Mouse (Mus musculus) hindbrain, embryonic 11.5 days (tissue): ENCODE measurements at regions not wholly inside any gene's neighbourhood (a gene's known extent, or its start where the extent isn't known, plus 50 kb on each side); places are given as distances from the start of the nearest gene placed in this dataset.

Source experiments
- ATAC-seq: fragments of 200-750 bp; cut with Nextera tagmentation; 2 replicates; pipeline ENCODE4 v1.8.0; 2017; ENCODE audit warnings: mild to moderate bottlenecking, moderate TSS enrichment, moderate library complexity; ENCODE audit not compliant: low FRiP score
- DNase-seq: peaks from one replicate; pipeline ENCODE4 v3.0.0-alpha.2; 2015; ENCODE audit warnings: low spot score
- H3K27ac ChIP-seq: fragments of 300-500 bp; sonication (generic); 2 replicates; pipeline ENCODE4 v1.5.1; 2014; ENCODE audit warnings: mild to moderate bottlenecking, low read depth, low read length
- H3K27me3 ChIP-seq: fragments of 300-500 bp; sonication (generic); 2 replicates; pipeline ENCODE4 v1.6.1; 2014; ENCODE audit warnings: mild to moderate bottlenecking, low read length, moderate library complexity, mixed read lengths; ENCODE audit not compliant: control insufficient read depth, insufficient read depth
- H3K36me3 ChIP-seq: fragments of 300-500 bp; sonication (generic); 2 replicates; pipeline ENCODE4 v1.6.1; 2014; ENCODE audit warnings: mild to moderate bottlenecking, low read length, moderate library complexity, mixed read lengths; ENCODE audit not compliant: control insufficient read depth, insufficient read depth
- H3K4me1 ChIP-seq: fragments of 300-500 bp; sonication (generic); replicated peaks from 2 replicates; pipeline ENCODE4 v1.6.1; 2014; ENCODE audit warnings: low read length, mixed read lengths; ENCODE audit not compliant: control insufficient read depth, insufficient read depth
- H3K4me2 ChIP-seq: fragments of 300-500 bp; sonication (generic); replicated peaks from 2 replicates; pipeline ENCODE4 v1.6.1; 2014; ENCODE audit warnings: mild to moderate bottlenecking, low read depth, low read length
- H3K4me3 ChIP-seq: fragments of 300-500 bp; sonication (generic); 2 replicates; pipeline ENCODE4 v1.5.1; 2014; ENCODE audit warnings: low read depth, low read length
- H3K9ac ChIP-seq: fragments of 300-500 bp; sonication (generic); 2 replicates; pipeline ENCODE4 v1.6.1; 2014; ENCODE audit warnings: low read depth, low read length
- H3K9me3 ChIP-seq: fragments of 300-500 bp; sonication (generic); 2 replicates; pipeline ENCODE4 v1.6.1; 2016; ENCODE audit warnings: low read length; ENCODE audit not compliant: control insufficient read depth
- WGBS: fragments of 180-500 bp; shearing (Covaris S2); extraction: QIAGEN DNeasy Blood & Tissue Kit; methylation state at CpG from one replicate; pipeline ENCODE4 v1.1.7; 2014; 5-methylcytosine and 5-hydroxymethylcytosine counted together

DNA sequence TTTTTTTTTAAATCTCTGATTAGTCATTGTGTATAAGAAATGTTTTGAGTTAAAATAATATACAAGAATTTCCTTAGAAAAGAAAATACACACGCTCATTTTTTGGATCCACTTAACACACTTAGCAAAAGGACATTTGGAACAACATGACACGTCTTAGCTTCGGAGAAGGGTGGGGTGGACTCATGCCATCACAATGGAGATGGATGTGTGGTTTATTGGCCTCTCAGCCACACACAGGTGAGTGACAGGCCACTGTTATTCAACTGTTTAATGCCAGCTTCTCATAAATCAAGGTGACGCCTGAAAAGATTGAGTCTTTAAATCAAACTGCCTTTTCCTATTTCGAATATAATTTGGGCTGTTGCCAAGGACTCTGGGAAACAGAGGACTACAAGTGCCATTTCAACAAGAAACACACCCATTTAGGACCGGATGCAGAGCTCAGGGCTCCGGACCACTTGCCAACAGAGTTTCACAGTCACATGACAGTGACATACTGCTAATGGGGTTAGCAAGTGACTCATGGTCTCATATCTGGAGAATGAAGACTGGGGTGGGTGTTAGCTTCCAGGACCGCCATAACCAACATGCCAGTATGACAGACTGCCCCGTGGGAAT lies 71.5 kb upstream of the Cldn5 start:
- H3K9me3 ChIP-seq = no peaks in the 10 kb centered on the region
- no peaks in the 10 kb centered on the region for H3K4me1 ChIP-seq
- no peak overlapping the region for H3K4me3 ChIP-seq
- H3K9ac ChIP-seq = no peak overlapping the region
- DNase-seq = no peak
- 71% methylated on average over 9 of the region's 9 CpGs for WGBS
- no peak overlapping the region for H3K27ac ChIP-seq
- no peak overlapping the region for H3K4me2 ChIP-seq
- no peaks in the 10 kb centered on the region for H3K36me3 ChIP-seq
- no peaks in the 10 kb centered on the region for H3K27me3 ChIP-seq
- no peak for ATAC-seq

DNA sequence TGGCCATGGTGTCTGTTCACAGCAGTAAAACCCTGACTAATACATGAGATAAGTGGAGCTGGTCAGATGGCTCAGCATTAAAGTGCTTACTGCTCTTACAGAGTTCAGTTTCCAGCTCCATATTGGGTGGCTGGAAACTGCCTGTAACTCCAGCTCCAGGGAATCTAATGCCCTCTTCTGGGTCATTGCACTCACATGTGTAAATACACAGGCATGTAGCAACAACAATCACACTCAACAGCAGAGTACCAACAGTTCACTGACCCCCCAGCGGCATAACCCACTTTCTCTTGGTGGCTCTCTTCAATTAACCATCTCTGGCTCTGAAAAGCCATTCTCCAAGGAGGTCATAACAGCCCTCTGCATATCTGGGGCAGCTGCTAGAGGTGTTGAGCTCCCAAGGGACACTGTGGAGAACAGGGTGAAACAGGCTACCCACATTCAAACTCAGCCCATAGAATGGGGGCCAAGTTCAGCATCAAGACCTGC lies 65.0 kb upstream of the Cldn5 start:
- no peaks in the 10 kb centered on the region for H3K4me1 ChIP-seq

GRCm38 (mm10) chr16:18713017-18713416 lies 63.6 kb upstream of the Cldn5 start:
- H3K27me3 ChIP-seq = no peaks in the 10 kb centered on the region
- 74% methylated on average over 5 of the region's 5 CpGs for WGBS
- no peaks in the 10 kb centered on the region for H3K36me3 ChIP-seq
- no peaks in the 10 kb centered on the region for H3K9me3 ChIP-seq
- H3K4me1 ChIP-seq = no peaks in the 10 kb centered on the region
- no peak overlapping the region for H3K4me2 ChIP-seq
- ATAC-seq (no peak), DNase-seq (no peak)
- H3K9ac ChIP-seq = no peak overlapping the region
- H3K27ac ChIP-seq = no peak overlapping the region
- H3K4me3 ChIP-seq = no peak overlapping the region

More for the DNA sequence above, 65.0 kb upstream of the Cldn5 start:
- Histone ChIP-seq H3K4me3 (no peak overlapping the region), H3K9ac (no peak overlapping the region), H3K27me3 (no peaks in the 10 kb centered on the region), H3K9me3 (no peaks in the 10 kb centered on the region), H3K27ac (no peak overlapping the region), H3K4me2 (no peak overlapping the region), H3K36me3 (no peaks in the 10 kb centered on the region)
- WGBS = 75% methylated on average over 1 of the region's 1 CpGs
- ATAC-seq (no peak), DNase-seq (no peak)

DNA sequence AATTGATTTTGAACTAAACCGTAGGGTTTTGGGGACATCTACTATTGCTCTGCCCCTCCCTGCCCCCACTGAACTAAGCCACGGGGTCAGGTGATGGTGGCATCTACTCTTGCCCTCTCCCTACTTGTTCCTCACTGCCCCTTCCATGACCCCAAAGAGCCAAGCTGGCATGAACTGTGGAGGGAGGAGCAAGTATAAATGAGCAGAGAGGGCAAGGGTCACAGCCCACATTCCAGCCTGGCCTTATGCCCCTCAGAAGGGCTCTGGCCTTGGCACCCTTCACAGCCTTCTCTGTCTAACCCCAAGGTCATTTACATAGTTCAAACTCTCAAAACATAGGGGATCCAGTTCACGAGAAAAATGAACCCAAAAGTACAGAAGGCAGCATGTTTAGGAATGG lies 61.3 kb upstream of the Cldn5 start:
- H3K4me2 ChIP-seq = no peak overlapping the region
- no peak overlapping the region for H3K9ac ChIP-seq
- DNase-seq (no peak), ATAC-seq (no peak)
- no peak overlapping the region for H3K4me3 ChIP-seq
- 67% methylated on average over 3 of the region's 3 CpGs for WGBS
- H3K27me3 ChIP-seq = no peaks in the 10 kb centered on the region
- no peaks in the 10 kb centered on the region for H3K4me1 ChIP-seq
- no peak overlapping the region for H3K27ac ChIP-seq
- no peaks in the 10 kb centered on the region for H3K36me3 ChIP-seq
- H3K9me3 ChIP-seq = no peaks in the 10 kb centered on the region

DNA sequence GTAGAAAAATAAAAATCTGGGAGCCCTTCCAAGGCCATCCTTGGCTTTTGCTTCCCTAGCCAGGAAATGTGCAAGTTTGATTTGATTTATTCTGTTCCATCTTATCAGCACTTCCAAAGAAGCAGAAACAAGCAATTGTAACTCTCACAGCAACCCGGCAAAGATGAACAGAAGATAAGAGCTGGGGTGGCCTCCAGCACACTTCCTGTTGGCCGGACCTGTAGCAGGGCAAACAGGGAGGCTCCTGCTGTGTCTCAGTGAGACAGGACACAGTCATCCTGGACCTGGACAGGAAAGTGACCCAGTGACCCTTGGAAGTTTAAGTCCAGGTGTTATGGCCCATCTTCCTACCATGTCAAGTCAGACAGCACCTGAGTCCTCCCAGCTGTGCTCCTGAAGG lies 58.6 kb upstream of the Cldn5 start:
- DNase-seq (no peak), ATAC-seq (no peak)
- Histone ChIP-seq H3K4me3 (no peak overlapping the region), H3K9me3 (no peaks in the 10 kb centered on the region), H3K27ac (no peak overlapping the region), H3K27me3 (no peaks in the 10 kb centered on the region), H3K9ac (no peak overlapping the region), H3K4me2 (no peak overlapping the region), H3K36me3 (no peaks in the 10 kb centered on the region), H3K4me1 (no peaks in the 10 kb centered on the region)
- 66% methylated on average over 2 of the region's 2 CpGs for WGBS

GRCm38 (mm10) chr16:18720433-18721233 lies 56.0 kb upstream of the Cldn5 start:
- ATAC-seq (no peak), DNase-seq (no peak)

DNA sequence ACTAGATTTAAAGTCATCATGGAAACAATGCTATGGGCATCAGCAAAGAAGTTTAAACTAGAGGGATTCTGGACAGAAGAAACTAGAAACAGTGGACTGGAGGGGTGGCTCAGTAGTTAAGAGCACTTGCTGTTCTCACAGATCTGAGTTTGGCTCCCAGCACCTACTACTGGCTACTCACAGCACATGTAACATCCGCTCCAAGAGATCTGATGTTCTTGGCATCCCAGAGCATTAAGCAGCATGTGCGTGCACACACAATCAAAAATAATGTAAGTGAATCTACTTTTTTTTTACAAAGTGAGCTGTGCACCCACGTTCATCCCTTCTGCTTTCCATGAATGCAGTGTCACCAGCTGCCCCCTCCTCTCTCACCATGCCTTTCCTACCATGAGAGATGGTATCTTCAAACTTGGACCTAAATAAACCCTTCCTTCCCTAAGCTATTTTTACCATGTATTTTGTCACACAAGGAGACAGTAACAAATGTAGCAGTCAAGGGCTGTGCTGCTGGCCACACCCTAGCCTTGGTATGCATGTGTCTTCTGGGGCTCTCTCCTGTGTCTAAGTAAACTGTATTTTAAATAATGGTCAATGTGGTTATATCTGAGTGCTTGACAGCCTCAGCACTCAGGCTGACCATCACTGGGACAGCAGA lies 53.3 kb upstream of the Cldn5 start:
- Histone ChIP-seq H3K4me2 (no peak overlapping the region), H3K9ac (no peak overlapping the region), H3K27ac (no peak overlapping the region), H3K36me3 (no peaks in the 10 kb centered on the region), H3K4me3 (no peak overlapping the region), H3K9me3 (no peaks in the 10 kb centered on the region), H3K4me1 (no peaks in the 10 kb centered on the region), H3K27me3 (no peaks in the 10 kb centered on the region)
- no peak for ATAC-seq
- no peak for DNase-seq
- WGBS = 86% methylated on average over 3 of the region's 3 CpGs

More at GRCm38 (mm10) chr16:18720433-18721233, 56.0 kb upstream of the Cldn5 start:
- no peaks in the 10 kb centered on the region for H3K27me3 ChIP-seq
- H3K4me2 ChIP-seq = no peak overlapping the region
- H3K36me3 ChIP-seq = no peaks in the 10 kb centered on the region
- WGBS = 77% methylated on average over 13 of the region's 13 CpGs
- H3K9ac ChIP-seq = no peak overlapping the region
- no peaks in the 10 kb centered on the region for H3K4me1 ChIP-seq
- H3K9me3 ChIP-seq = no peaks in the 10 kb centered on the region
- H3K27ac ChIP-seq = no peak overlapping the region
- no peak overlapping the region for H3K4me3 ChIP-seq

- H3K4me2 ChIP-seq = no peak overlapping the region
- no peak for DNase-seq
- H3K4me3 ChIP-seq = no peak overlapping the region
- H3K9ac ChIP-seq = no peak overlapping the region
- no peaks in the 10 kb centered on the region for H3K4me1 ChIP-seq
- no peaks in the 10 kb centered on the region for H3K36me3 ChIP-seq
- 47% methylated on average over 3 of the region's 3 CpGs for WGBS
- no peaks in the 10 kb centered on the region for H3K9me3 ChIP-seq
- H3K27me3 ChIP-seq = no peaks in the 10 kb centered on the region
- no peak for ATAC-seq
- H3K27ac ChIP-seq = no peak overlapping the region
Observed at GRCm38 (mm10) chr16:18723874-18724273, 52.8 kb upstream of the Cldn5 start.
